Mouse (Mus musculus) bone marrow, adult 2 months (tissue): Measurements from ENCODE around the gene Rps27l.

Experiments used
- CTCF ChIP-seq: fragments of 200-500 bp; IDR thresholded peaks from 2 replicates; pipeline ENCODE4 v1.5.1; 2011; ENCODE audit warnings: low read length, control low read depth; ENCODE audit not compliant: control insufficient read depth, insufficient read depth
- POLR2A ChIP-seq: fragments of 200-500 bp; IDR thresholded peaks from 2 replicates; pipeline ENCODE4 v1.6.1; 2011; ENCODE audit warnings: low read depth, mild to moderate bottlenecking, control low read depth, low read length, borderline replicate concordance; ENCODE audit not compliant: control insufficient read depth

DNA sequence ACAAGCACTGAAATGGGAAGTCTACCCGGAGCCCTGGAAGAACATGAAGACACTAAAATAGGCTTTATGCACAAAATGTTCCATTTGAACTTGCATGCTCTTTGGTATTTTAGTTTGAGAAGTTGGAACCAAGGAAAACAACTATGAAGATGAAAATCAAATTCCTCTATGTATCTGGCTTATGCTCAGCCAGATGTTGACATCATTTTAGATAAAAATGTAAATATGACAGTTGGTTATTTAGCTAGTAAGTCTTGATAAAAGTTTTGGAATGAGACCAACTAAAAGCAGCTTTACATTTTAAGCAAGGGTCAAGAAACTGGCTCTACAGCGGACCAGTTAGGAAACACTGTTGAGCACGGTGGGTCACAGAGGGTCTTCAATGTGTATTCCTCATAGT lies 31.3 kb upstream of the Rps27l start:
- TF ChIP-seq CTCF: no peak
- no peak for TF ChIP-seq POLR2A
